Mouse (Mus musculus): ENCODE measurements at regions not wholly inside any gene's neighbourhood (a gene's known extent, or its start where the extent isn't known, plus 50 kb on each side); places are given as distances from the start of the nearest gene placed in this dataset.

DNA sequence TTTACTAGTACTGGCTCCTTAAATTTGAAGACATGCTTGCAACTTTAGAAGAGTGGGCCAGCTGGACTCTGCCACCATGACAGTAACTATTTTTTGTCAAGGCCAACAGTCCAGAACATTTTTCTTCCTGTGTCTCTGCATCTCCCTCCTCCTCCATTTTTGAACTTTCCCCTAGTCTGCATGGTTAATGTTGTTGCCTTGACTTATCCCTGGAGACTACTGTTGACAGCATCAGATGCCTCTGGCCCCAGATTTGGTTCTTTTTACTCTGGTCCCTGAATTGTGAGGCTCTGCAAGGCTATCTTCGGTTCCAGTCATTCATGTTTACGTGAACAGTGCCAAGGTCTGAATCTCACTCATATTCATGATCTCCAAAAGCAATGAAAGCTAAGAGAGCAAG lies 724.4 kb upstream of the 2610301B20Rik start:
- no peak for DNase-seq

DNA sequence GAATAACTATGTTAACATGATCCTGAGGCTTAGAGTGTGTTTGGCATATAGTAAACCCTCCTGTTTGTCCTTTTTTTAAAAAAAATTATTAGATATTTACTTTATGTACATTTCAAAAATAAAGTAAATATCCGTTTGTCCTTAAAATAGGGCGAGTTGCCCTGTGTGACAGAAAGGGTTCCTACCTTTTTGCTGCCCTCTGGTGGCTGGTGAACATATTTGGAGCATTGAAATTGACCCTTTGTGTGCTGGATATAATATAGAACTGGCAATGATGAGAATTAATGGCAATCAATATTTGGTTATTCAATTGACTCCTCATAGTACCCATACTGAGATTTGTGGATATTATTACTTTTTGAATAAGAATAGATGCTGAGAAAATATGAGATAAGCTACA lies 723.8 kb upstream of the 2610301B20Rik start:
- DNase-seq, result no peak

DNA sequence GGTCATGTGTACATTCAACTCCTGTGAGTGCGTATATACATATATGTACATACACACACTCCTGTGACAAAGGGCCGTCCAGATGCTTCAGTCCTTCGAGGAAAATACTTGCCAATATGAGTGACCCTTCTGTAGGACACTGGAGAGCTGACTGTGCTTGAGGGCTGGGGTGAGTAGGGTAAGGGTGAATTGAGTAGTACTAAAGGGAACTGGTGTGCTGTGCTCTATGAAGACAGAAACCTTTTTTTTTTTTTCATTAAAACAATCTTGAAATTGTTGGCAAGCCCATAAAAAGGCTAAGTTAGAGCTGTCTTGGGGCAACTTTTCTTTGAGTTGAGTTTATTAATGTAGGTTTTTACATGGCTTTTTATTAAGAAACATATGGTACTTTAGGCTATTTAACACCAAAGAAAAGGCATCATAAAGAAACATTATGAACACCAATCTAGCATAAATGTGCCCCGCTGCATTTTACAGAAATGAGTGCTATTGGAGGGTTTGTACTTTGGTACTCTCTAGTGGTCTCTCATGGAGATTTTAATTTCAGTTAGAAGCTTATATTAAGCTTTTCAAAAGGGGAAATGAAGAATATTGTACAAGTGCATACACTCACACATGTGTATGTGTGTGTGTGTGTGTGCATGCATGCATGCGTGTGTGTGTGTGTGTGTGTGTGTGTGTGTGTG lies 718.5 kb upstream of the 2610301B20Rik start:
- no peak for DNase-seq

DNA sequence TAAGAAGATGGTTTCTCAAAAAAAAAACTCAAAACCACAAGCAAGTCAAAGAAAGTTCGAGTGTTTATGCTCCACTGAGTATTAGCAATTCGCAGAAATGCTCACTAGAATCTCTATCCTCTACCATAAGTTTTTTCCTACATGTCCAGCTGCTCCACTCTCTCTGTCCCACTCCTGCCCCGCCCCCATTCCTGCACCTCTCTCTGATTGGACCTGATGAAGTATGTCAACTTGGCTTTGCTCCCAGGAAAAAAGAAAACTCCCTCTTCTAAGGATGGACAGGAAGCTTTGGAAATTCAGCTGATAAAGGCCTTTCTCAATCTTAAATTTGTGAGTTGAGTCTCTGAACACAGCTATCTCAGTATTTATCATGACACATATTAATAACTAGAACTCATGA lies 684.4 kb upstream of the 2610301B20Rik start:
- DNase-seq, result no peak

DNA sequence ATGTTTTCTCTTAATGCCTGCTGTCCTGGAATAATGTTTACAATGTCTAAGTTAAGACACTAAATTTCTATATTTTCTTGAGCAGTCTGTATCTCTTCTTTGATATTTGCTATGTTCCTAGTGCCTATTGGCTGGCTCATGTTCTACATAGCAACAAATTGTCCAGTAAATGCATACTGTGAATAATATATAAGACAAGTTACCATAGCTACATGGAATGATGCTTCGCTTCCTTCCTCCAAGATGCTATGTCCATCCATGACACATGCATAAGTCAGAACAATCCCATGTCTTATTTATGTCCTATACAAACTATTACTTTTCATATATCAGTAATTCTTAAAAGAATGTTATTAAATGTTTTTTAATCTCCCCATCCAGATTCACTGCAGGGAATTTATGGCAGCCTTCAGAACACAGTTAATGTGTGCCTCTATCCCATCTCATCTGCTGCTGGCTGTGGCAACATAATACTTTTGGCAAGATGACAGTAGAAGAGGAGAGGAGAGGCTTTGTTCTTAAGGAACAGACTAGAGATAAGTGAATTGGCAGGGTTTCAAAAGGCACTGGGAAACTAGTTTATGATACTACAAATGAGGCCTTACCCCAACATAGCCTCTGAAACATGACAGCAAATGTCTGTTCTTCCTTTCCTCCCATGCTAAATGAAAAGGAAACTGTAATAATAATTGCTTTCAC lies 676.9 kb upstream of the 2610301B20Rik start:
- no peak for DNase-seq

DNA sequence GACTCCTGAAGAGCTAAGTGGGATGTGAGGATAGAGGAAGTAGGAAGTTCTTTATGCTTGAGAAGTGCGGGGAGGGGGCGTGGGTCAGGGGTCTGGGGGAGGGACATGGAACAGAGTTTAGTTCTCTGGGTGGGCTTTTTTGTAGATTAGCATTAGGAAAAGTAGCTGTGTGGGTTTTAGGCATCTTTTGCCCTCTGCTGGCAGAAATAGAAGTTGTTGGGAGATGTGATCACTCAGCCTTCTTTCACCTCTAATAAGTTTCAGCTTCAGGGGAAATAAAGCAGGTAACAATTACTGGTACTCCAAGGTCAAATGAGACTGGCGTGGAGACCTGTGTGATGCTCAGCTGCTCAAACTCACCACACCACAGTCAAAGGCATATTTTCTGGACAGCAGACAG lies 672.5 kb upstream of the 2610301B20Rik start:
- DNase-seq, result no peak

DNA sequence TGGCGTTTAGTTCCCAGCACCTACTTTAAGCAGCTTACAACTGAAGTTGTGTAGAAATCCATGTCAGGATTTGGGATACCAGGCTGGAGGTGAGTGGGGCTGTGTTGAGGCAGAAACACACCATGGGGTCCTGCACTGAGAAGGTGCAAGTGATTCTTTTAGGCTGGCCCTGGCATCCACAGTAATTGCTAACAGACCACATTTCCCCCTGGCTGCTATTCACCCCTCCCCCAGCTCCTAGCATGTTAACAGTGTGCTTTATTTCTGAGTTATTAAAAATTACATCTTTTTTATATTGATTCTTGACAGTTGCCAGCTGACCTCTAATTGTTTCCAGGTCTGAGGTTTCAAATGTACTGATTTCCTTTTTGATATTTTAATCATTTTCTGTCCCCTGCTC lies 670.1 kb upstream of the 2610301B20Rik start:
- no peak for DNase-seq

DNA sequence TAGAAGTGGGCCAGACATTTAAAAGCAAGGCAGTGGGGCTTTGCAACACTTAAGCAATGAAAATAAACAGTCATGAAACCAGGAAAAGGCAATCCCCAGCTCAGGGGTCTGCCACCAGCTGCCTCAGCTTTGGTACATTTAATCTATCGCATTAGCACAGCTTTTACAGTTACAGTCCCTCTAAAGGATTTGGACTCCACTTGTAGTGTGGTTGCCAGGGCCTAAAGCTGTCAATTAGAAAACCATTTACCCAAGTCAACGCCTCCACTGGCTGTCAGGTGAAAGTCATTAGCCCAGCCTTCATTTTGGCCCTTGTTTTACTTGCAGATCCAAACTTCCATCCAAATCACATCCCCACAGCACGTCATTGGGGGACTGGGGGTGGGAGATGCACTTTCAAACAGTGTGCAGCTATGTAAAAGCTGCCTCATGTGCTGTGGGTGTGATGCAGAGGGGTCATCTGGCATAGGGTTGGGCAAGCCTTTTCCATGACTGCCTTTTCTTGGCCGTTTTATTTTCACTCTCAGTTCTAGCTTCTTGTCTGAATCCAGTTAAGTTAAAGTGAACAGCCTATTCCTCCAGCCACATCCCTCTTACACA lies 664.9 kb upstream of the 2610301B20Rik start:
- DNase-seq, result no peak

DNA sequence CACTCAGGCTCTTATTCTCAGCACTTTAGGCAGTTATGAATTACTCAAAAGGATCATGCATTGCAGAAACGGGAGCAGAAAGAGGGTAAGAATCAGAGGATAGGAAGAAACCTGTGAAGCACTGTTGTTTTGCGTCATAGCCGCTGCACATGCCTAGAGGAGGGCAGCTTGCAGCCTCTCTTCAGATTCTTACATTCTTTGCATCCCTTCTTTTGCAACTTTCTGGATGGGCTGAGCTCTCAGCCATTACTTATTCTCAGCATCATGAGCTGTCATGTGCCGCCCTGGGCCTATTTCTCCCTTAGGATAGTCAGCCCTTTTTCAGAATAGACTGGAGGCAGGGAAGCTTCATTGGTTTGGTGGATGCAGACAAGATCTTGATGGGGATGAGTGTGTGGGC lies 663.0 kb upstream of the 2610301B20Rik start:
- DNase-seq, result no peak

DNA sequence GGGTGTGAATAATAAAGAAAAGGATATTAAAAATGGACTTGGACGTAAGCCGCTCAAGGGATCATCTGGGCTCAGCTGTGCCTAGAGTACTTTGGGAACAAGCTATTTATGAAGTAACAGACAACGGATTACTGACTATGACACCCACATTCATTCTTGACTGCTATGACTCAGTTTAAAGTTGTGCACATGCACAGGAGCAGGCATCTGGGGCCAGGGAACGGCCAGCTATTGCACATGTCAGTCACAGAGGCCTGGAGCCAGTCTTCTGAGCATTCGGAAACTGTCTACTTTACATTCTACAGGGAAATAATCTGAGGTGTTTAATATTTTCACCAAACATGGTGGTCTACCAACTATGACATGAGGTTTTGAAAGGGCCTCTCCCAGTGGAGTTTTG lies 639.0 kb upstream of the 2610301B20Rik start:
- no peak for DNase-seq

DNA sequence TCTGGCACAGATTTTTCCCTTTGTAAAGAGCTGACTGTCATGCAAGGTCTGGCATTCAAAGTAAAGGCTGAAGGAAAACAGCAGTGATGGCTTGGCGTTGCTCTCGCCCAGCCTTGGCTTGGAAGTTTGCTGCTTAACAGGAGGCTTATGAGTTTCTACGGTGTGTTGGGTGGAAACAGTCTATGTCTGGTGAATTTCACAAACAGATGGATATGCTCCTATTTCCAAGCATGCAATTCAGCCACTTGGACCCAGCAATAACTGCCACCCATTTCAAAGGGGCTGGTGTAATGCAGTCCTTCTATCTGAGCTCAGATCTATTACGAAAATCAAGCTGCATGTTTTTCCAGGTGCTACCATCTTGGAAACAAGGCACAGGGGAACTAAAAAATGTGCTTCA lies 632.2 kb upstream of the 2610301B20Rik start:
- DNase-seq, result no peak

DNA sequence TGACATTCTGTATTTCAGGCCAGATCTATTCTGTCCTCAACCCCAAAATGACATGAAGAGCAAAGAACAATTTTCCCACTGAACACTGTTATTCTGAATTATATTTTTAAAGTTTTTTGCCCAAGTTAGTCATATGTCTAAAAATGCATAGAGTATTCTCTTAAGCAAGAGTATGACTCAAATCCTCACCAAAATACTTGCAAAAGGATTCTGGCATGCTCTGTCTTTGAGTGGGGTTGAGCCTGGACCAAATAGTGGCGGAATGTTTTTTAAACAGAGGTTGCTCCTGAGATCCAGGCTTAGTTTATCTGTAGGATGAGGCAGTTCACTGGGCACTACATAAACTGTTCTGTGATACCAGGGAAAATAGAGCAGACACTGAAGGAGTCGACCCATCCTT lies 631.4 kb upstream of the 2610301B20Rik start:
- no peak for DNase-seq

DNA sequence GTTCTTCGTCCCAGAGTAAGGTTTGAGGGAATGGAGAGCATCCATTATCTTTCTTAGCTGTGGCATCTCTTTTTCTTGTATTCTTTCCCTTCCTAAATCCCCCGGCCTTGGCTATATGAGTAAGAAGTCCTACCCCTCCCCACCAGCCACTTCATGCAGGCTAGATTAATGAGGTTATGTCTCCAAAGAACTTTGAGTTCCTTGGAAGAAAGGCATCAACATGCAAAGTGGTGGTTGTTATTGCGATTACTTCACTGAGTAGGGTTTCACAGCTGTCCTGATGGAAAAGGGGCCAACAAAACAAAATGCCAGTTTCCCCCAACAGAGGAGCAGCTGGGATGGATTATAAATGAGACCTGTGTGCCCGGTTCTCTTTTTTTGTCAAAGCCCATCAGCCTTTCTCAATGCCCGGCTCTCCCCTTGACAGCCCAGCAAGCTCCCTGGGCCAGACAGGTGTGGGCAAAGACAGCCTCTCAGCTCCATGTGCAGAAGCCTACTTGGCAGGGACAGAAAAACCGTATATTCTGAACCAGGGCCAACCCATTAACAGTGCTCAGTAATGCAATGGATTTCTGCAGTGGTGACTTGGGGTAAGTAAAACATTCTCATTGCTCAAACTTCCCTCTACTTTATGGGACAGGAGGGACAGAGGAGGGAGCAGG lies 620.1 kb upstream of the 2610301B20Rik start:
- DNase-seq, result no peak

DNA sequence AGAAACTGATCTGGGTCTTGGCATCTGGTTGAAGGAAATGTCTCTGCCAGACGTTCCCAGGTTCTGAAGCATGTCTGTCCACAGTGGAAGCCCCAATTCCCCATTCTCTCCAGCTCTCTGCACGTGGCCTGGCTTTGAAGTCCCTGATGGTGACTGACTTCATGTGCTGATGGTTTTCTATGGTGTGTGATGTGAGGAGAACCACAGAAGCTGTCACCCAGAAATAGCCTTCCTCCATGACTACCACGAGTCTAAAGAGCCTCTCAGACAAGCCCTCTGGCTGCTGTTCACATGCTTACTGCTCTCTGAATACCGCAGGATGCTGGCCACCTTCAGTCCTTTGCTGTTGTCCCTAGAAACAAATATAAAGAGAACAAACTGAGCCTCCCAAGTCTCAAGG lies 616.8 kb upstream of the 2610301B20Rik start:
- DNase-seq, result no peak

DNA sequence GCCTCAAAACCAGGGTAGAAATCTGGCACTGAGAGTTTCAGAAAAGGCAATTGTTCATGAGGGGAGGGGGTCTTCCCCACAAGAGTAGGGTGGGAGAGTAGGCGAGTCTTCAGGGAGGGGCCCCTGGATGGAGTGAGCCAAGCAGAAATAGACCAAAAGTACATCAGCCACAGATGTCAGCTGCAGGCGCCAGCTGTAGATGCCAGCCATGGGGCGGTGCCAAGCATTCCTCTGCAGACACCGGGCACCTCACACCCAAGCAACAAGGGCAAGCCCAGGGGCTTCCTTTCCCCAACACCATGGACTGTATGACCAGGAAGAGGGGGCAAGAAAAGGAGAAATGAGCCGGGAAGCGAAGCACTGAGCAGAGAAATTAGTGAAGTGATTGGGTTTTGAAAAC lies 613.9 kb upstream of the 2610301B20Rik start:
- no peak for DNase-seq

DNA sequence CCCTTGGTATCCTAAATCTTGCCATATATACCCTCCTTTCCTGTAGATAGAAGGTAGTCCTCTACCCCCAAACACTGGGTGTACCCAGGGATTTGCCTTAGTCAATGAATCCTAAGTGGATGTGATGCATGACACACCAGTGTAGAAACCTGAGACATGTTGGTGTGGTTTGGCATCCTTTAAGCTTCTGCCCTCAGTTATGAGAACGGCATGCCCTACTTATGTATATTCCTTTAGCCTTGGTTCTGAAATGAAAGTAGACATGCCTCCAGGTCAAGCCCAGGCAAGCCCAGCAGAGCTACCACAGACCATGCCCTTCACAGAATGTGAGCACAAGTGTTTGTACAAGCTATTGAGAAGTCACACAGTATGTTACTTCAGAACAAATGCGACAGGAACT lies 608.4 kb upstream of the 2610301B20Rik start:
- no peak for DNase-seq

DNA sequence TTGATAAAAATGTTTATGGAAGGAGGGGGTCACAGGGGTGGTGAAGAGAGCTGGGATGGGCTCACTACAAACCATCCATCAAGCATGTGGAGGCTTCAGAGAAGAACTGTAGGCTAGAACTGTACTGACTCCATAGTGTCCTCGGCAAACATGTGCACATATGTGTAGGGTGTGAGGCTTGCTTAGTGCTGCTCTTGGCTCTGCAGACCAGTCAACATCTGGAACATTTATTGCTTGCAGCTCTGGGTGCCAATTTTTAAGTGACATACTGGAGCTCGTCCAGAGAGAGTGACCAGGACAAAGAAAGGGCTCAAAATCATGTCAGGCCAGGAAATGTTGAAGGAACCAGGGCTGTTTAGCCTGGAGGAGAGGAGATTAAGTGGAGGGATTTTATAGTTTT lies 588.7 kb upstream of the 2610301B20Rik start:
- DNase-seq, result no peak

DNA sequence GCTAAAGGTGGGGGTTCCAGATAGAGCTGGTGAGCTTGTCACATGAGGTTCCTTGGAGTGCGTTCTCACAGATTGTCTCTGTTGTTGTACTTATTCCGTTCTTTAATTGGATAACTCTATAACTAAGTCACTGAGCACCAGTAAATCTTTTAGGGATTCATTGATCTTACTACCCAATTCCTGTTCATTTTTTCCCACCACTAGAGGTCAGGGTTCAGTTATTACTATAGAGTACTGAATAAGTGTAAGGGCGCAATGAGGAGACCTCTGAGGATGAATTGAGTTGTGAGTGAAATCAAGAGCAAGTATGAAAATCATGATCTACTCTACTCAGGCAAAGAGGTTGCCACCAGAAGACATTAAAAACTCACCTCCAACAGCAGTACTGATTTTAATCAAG lies 584.0 kb upstream of the 2610301B20Rik start:
- DNase-seq, result no peak

DNA sequence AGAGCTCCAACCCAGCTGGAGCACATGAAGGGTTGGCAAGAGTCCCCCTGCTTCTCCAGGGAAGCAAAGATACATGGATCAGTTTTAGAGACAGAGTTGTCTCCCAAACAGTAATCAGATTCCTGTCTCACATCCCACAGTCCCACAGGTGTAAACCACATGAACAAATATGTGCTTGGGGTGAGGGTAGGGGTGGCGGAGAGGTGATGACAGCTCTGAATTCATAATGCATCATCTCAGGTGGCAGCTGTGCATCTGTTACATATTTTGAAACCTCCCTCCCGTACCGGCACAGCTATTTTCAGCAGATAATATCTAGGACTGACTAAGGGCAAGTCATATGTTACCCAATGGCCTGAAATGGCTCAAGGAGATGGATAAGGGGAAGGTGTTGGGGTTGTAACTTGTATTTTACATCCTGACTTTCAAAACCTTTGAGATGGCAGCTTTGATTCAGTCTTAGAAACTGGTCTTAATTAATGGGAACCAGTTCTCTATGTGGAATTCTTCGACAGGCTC lies 579.2 kb upstream of the 2610301B20Rik start:
- DNase-seq, result no peak

DNA sequence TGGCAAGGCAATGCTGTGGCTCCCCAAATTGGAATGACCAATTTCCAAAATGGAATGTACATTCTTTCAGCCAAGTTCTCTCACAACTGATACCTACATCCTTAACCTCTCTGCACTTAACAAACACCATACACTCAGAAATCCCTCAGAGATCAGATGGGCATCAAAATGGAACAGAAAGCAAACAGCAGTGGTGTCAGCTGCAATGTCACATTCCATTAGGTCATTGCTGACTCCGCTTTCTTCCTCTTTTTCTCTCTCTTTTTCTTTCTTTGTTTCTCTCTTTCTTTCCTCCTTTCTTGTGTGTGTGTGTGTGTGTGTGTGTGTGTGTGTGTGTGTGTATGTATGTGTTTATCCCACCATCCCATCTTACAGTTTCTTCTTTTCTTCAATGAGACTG lies 578.1 kb upstream of the 2610301B20Rik start:
- DNase-seq, result no peak

DNA sequence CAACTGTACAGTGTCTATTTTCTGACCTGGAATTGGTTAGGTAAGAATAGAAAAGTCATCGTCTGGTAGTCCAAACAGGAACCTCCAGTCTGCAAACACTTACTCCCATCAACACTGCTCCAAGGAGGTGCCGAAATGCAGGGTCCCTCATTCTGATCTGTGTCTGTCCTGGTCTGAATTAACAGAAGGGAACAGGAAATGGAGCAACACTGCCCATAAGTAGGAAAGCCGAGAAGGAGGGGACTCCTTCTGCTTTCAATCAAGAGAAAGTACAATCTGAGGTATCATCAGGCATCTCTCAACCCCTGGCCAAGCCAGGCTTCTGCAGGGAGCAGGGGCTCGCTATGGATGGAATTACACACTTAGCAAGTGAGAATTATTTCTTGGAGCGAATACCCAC lies 562.4 kb upstream of the 2610301B20Rik start:
- no peak for DNase-seq

DNA sequence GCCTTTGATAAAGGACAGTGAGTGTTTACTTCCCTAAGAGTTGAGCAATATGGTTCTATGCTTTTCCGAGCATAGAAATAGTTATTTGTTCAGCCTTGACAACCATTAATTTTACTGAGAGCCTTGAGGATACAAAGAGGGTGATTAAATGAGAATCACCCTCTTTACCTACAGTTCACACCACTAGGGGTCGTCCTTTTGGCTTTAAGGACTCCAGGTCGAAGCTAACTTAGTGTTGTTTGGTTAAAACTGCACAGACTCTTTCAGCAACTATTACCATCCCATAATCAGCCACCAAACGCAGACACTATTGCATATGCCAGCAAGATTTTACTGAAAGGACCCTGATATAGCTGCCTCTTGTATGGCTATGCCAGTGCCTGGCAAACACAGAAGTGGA lies 559.2 kb upstream of the 2610301B20Rik start:
- no peak for DNase-seq

DNA sequence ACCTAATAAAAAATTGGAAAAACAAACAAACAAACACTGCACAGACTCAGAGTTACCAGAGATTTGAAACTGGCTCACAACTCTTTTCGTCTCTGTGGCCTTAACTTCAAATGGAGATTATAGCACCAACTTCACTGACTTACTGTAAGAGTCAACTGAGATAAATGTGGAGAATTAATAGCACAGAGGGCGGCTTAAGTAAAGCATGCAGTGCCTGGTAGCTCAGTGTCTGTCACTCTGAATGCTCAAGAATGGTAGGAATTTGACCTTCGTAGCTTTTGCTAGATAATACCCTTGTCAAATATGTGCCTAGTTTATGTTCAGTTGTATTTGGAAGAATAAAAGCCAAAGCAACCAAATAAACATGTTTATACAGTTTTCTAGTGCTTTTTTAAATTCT lies 558.4 kb upstream of the 2610301B20Rik start:
- no peak for DNase-seq

DNA sequence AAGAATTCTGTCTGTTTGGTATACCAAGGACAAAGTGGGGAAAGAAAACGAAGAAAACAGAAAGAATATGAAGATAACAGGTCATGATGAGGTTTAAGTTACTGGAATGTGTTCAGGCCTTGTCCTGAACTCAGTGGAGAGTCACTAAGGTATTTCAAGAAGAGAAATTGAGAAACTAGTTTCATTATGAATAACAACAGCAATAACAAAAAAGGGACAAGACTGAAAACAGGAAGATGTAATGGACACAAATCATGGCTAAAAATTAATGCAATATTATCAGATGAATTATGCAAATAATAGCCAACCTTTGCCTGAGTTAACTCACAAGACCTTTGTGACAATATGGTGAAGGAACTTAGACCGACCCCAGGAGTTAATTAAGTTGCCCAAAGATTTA lies 530.2 kb upstream of the 2610301B20Rik start:
- no peak for DNase-seq

All from cerebellum, adult 9-11 months (tissue).